Mouse (Mus musculus) midbrain, postnatal 0 days (tissue): ENCODE data around the gene Cyfip2. TPM values are rescaled to one million over a fixed set of nuclear protein-coding genes. Genes with fewer than 3 reads are reported as not detected.
"Not testable (repeated sequence)": the region's sequence is repeated elsewhere in the genome, so short reads cannot be mapped to it uniquely, and the experiment has no call there.

Experiments
- ATAC-seq: fragments of 200-750 bp; cut with Nextera tagmentation; 2 replicates; pipeline ENCODE4 v1.8.0; 2017; ENCODE audit warnings: moderate number of reproducible peaks, mild to moderate bottlenecking, moderate TSS enrichment, moderate library complexity; ENCODE audit not compliant: low FRiP score
- DNase-seq: peaks from one replicate; pipeline ENCODE4 v3.0.0-alpha.2; 2015; ENCODE audit warnings: low spot score
- H3K27ac ChIP-seq: fragments of 300-500 bp; sonication (generic); 2 replicates; pipeline ENCODE4 v1.5.1; 2014; ENCODE audit warnings: low read depth, mild to moderate bottlenecking, low read length, mixed read lengths
- H3K27me3 ChIP-seq: fragments of 300-500 bp; sonication (generic); 2 replicates; pipeline ENCODE4 v1.6.1; 2014; ENCODE audit warnings: low read length, control low read depth, mixed read lengths; ENCODE audit not compliant: insufficient read depth
- H3K36me3 ChIP-seq: fragments of 300-500 bp; sonication (generic); 2 replicates; pipeline ENCODE4 v1.6.1; 2014; ENCODE audit warnings: low read length, control low read depth, mixed read lengths; ENCODE audit not compliant: insufficient read depth
- H3K4me1 ChIP-seq: fragments of 300-500 bp; sonication (generic); 2 replicates; pipeline ENCODE4 v1.6.1; 2014; ENCODE audit warnings: mild to moderate bottlenecking, control low read depth, antibody characterized with exemption, low read length, mixed read lengths; ENCODE audit not compliant: insufficient read depth
- H3K4me2 ChIP-seq: fragments of 300-500 bp; sonication (generic); 2 replicates; pipeline ENCODE4 v1.6.1; 2014; ENCODE audit warnings: low read depth, mild to moderate bottlenecking, low read length, mixed read lengths; ENCODE audit not compliant: poor library complexity, severe bottlenecking
- H3K4me3 ChIP-seq: fragments of 300-500 bp; sonication (generic); 2 replicates; pipeline ENCODE4 v1.5.1; 2014; ENCODE audit warnings: low read depth, mild to moderate bottlenecking, low read length, moderate library complexity
- H3K9ac ChIP-seq: fragments of 300-500 bp; sonication (generic); replicated peaks from 2 replicates; pipeline ENCODE4 v1.6.1; 2014; ENCODE audit warnings: mild to moderate bottlenecking, low read length, moderate library complexity, mixed read lengths; ENCODE audit not compliant: poor library complexity, severe bottlenecking
- H3K9me3 ChIP-seq: fragments of 300-500 bp; sonication (generic); 2 replicates; pipeline ENCODE4 v1.6.1; 2016; ENCODE audit warnings: low read length, control low read depth
- CTCF ChIP-seq: IDR thresholded peaks from 2 replicates; pipeline ENCODE4 v1.5.1; 2016; ENCODE audit warnings: antibody characterized with exemption, mild to moderate bottlenecking
- WGBS: fragments of 180-500 bp; shearing (Covaris S2); extraction: QIAGEN DNeasy Blood & Tissue Kit; methylation state at CpG from one replicate; pipeline ENCODE4 v1.1.7; 2014; 5-methylcytosine and 5-hydroxymethylcytosine counted together
- polyA plus RNA-seq: library from polyadenylated mRNA; unstranded; fragments of >200 nt; fragmentation: Nextera tagmentation; extraction: Ambion mirVana; gene quantifications from 2 replicates; pipeline ENCODE4 v1.2.1, GENCODE M21; 2015
- total RNA-seq: library from RNA; depleted of rRNA; stranded (reverse); fragments of >200 nt; gene quantifications from 2 replicates; pipeline ENCODE4 v1.2.3, GENCODE M21; 2014

Gene Cyfip2
- total and polyA plus RNA-seq, 2 experiments from 2014 or later = 83.7 to 133 TPM

DNA sequence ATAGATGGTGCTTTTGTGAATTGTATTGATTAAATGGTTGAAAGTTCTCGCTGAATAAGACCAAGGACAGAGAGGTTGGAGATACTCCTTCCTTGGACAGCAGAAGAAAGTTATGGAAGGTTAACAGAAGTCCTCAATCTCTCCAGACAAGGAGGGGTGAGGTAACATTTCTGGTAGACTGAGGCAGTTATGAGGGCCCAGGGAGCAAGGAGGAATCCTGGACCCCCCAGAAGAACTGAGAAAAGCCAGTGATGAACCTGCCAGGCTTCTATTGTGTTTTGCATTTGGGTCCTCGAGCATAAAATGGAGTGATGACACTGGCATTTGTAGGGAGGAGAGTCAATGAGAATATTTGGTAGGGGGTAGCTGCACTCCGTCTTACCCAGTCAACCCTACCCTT lies 127.7 kb downstream of the Cyfip2 start:
- Histone ChIP-seq H3K9me3 (no peaks in the 10 kb centered on the region), H3K36me3 (no peaks in the 10 kb centered on the region), H3K27ac (no peak overlapping the region), H3K4me3 (no peak overlapping the region), H3K4me2 (no peak overlapping the region), H3K9ac (no peak overlapping the region), H3K27me3 (no peaks in the 10 kb centered on the region), H3K4me1 (no peaks in the 10 kb centered on the region)
- DNase-seq (no peak), ATAC-seq (no peak)
- 74% methylated on average over 3 of the region's 3 CpGs for WGBS
- no peak for TF ChIP-seq CTCF

GRCm38 (mm10) chr11:46182031-46182430 lies 130.6 kb downstream of the Cyfip2 start:
- H3K27me3 ChIP-seq, H3K27ac ChIP-seq, H3K36me3 ChIP-seq, DNase-seq, H3K9ac ChIP-seq, ATAC-seq, H3K4me3 ChIP-seq, H3K9me3 ChIP-seq, H3K4me1 ChIP-seq, H3K4me2 ChIP-seq: not testable (repeated sequence)
- 100% methylated on average over 1 of the region's 1 CpGs for WGBS

GRCm38 (mm10) chr11:46177246-46178043 lies 135.2 kb downstream of the Cyfip2 start:
- no peak for DNase-seq
- ATAC-seq = no peak
- H3K36me3 ChIP-seq = no peaks in the 10 kb centered on the region
- no peak overlapping the region for H3K4me3 ChIP-seq
- H3K9me3 ChIP-seq = no peaks in the 10 kb centered on the region
- no peak overlapping the region for H3K27ac ChIP-seq
- no peak overlapping the region for H3K4me2 ChIP-seq
- H3K27me3 ChIP-seq = no peaks in the 10 kb centered on the region
- no peaks in the 10 kb centered on the region for H3K4me1 ChIP-seq
- no peak for TF ChIP-seq CTCF
- WGBS = 79% methylated on average over 10 of the region's 10 CpGs
- no peak overlapping the region for H3K9ac ChIP-seq

DNA sequence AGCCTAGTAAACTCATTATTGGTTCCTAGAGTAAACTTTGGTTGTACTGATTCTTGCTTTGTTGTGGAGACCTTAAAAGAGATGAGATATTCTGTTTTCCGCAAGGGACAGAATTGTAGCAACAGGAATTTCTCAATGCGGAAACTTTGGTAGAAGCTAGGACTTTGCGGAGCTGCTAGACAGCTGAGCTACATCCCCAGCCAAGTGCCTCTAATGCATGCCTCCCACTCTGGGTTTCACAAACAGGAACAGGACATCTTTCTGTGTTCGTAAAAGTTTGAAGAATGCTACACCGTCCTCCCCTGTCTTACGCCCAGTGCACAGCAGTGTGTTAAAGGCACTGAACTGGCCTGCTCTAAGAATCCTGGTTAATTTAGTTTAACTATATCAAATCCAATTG lies 136.5 kb downstream of the Cyfip2 start:
- no peak for ATAC-seq
- WGBS = 95% methylated on average over 6 of the region's 6 CpGs
- no peak for TF ChIP-seq CTCF

DNA sequence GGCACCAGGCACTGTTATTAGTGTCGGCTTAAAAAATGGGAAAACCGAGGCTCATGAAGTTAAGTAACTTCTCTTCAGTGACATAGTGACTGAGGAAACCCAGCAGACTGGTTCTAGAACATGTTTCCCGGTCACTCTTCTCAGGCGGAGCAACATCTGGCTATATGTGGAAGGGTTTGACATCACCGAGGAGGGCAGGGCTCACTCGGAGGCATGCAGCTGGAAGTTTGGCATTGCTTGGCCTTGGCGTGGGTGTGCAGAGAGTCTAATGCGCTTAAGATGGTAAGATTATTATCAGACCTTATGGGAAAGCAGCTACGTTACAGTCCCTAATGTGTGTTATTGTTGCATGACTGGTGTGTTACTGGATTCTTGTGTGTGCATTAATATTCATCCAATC lies 140.5 kb downstream of the Cyfip2 start:
- no peak for ATAC-seq
- DNase-seq = no peak
- no peak overlapping the region for H3K4me3 ChIP-seq
- WGBS = 96% methylated on average over 9 of the region's 9 CpGs
- no peaks in the 10 kb centered on the region for H3K9me3 ChIP-seq
- no peak overlapping the region for H3K9ac ChIP-seq
- no peaks in the 10 kb centered on the region for H3K36me3 ChIP-seq
- no peak overlapping the region for H3K27ac ChIP-seq
- no peaks in the 10 kb centered on the region for H3K27me3 ChIP-seq
- no peak overlapping the region for H3K4me2 ChIP-seq
- H3K4me1 ChIP-seq = no peaks in the 10 kb centered on the region
- no peak for TF ChIP-seq CTCF

More for the DNA sequence above, 136.5 kb downstream of the Cyfip2 start:
- Histone ChIP-seq H3K9ac (no peak overlapping the region), H3K27ac (no peak overlapping the region), H3K4me3 (no peak overlapping the region), H3K4me2 (no peak overlapping the region), H3K9me3 (no peaks in the 10 kb centered on the region), H3K36me3 (no peaks in the 10 kb centered on the region), H3K27me3 (no peaks in the 10 kb centered on the region), H3K4me1 (no peaks in the 10 kb centered on the region)
- no peak for DNase-seq

- no peak for TF ChIP-seq CTCF
- ATAC-seq = no peak
- WGBS = 35% methylated on average over 3 of the region's 3 CpGs
Observed at GRCm38 (mm10) chr11:46169908-46170307, 142.8 kb downstream of the Cyfip2 start.

More at GRCm38 (mm10) chr11:46169908-46170307, 142.8 kb downstream of the Cyfip2 start:
- H3K36me3 ChIP-seq = no peaks in the 10 kb centered on the region
- peaks cover 7% of the 10 kb centered on the region for H3K27me3 ChIP-seq
- no peaks in the 10 kb centered on the region for H3K4me1 ChIP-seq
- H3K9me3 ChIP-seq = no peaks in the 10 kb centered on the region
- H3K9ac ChIP-seq = no peak overlapping the region
- no peak overlapping the region for H3K27ac ChIP-seq
- DNase-seq = no peak
- H3K4me3 ChIP-seq = no peak overlapping the region
- no peak overlapping the region for H3K4me2 ChIP-seq
